Mouse (Mus musculus) cortical plate, adult 2 months (tissue): ENCODE measurements around the gene Ung. TPM values are rescaled to one million over a fixed set of nuclear protein-coding genes. Genes with fewer than 3 reads are reported as not detected.

Experiments used
- H3K27ac ChIP-seq: fragments of 200-500 bp; 2 replicates; pipeline ENCODE4 v1.5.1; 2012; ENCODE audit warnings: low read length, control low read depth, inconsistent platforms; ENCODE audit not compliant: insufficient read depth
- H3K4me1 ChIP-seq: fragments of 200-500 bp; 2 replicates; pipeline ENCODE4 v1.6.1; 2011; ENCODE audit warnings: low read length; ENCODE audit not compliant: control insufficient read depth, insufficient read depth
- H3K4me3 ChIP-seq: fragments of 200-500 bp; 2 replicates; pipeline ENCODE4 v1.5.1; 2011; ENCODE audit warnings: mild to moderate bottlenecking, low read length, control low read depth; ENCODE audit not compliant: insufficient read depth
- CTCF ChIP-seq: fragments of 200-500 bp; IDR thresholded peaks from 2 replicates; pipeline ENCODE4 v1.5.1; 2011; ENCODE audit warnings: mild to moderate bottlenecking, control low read depth, low read length; ENCODE audit not compliant: insufficient read depth; ENCODE audit errors: extremely low read depth
- POLR2A ChIP-seq: fragments of 200-500 bp; IDR thresholded peaks from 2 replicates; pipeline ENCODE4 v1.6.1; 2011; ENCODE audit warnings: mild to moderate bottlenecking, low read length, control low read depth; ENCODE audit not compliant: insufficient read depth; ENCODE audit errors: extremely low read depth
- polyA plus RNA-seq: library from polyadenylated mRNA; depleted of rRNA; stranded (reverse); fragments of >200 nt; gene quantifications from 2 replicates; pipeline ENCODE4 v1.2.3, GENCODE M21; 2012

The Ung gene
- polyA plus RNA-seq, 1 experiment = 3.9 TPM

GRCm38 (mm10) chr5:114106391-114106935, 23.7 kb upstream of the Ung start:
- no peak for TF ChIP-seq CTCF
- TF ChIP-seq POLR2A = no peak
- Histone ChIP-seq H3K4me1 (peaks cover 3% of the 10 kb centered on the region; the same call in 1 of the 2 replicates), H3K4me3 (no peak overlapping the region), H3K27ac (no peak overlapping the region)

GRCm38 (mm10) chr5:114113334-114113733, 16.9 kb upstream of the Ung start:
- Histone ChIP-seq H3K27ac (no peak overlapping the region), H3K4me3 (no peak overlapping the region), H3K4me1 (no peaks in the 10 kb centered on the region)
- TF ChIP-seq CTCF (no peak), POLR2A (no peak)

GRCm38 (mm10) chr5:114115030-114115429, 15.2 kb upstream of the Ung start:
- H3K4me3 ChIP-seq = no peak overlapping the region
- H3K27ac ChIP-seq = no peak overlapping the region
- no peaks in the 10 kb centered on the region for H3K4me1 ChIP-seq
- no peak for TF ChIP-seq CTCF
- TF ChIP-seq POLR2A = no peak

GRCm38 (mm10) chr5:114116586-114116985, 13.6 kb upstream of the Ung start:
- Histone ChIP-seq H3K4me1 (no peaks in the 10 kb centered on the region), H3K27ac (no peak overlapping the region), H3K4me3 (no peak overlapping the region)
- no peak for TF ChIP-seq POLR2A
- no peak for TF ChIP-seq CTCF

- Histone ChIP-seq H3K4me1 (no peaks in the 10 kb centered on the region), H3K27ac (no peak overlapping the region)
- no peak for TF ChIP-seq CTCF
- TF ChIP-seq POLR2A = no peak
These were observed 10.4 kb upstream of the Ung start for GRCm38 (mm10) chr5:114119806-114120205.

GRCm38 (mm10) chr5:114126008-114126407, 4.2 kb upstream of the Ung start:
- Histone ChIP-seq H3K4me3 (no peak overlapping the region), H3K4me1 (no peaks in the 10 kb centered on the region), H3K27ac (no peak overlapping the region)
- TF ChIP-seq CTCF = no peak

More at GRCm38 (mm10) chr5:114119806-114120205, 10.4 kb upstream of the Ung start:
- no peak overlapping the region for H3K4me3 ChIP-seq

GRCm38 (mm10) chr5:114126499-114127244, 3.5 kb upstream of the Ung start:
- H3K4me3 ChIP-seq = peak overlapping the region; percentile 61; the same call in 1 of the 2 replicates

GRCm38 (mm10) chr5:114127374-114128349, 2.5 kb upstream of the Ung start, which contains the start of gene Alkbh2:
Gene Alkbh2, minus strand, starts transcription at chr5:114128218.
- Histone ChIP-seq H3K4me3 (peak within 1 kb of the TSS; percentile 61), H3K4me1 (no peaks in the 10 kb centered on the region), H3K27ac (peak within 1 kb of the TSS; percentile 24)
- TF ChIP-seq CTCF = peak; percentile 77
- peak; percentile 55; the same call in 1 of the 2 replicates for TF ChIP-seq POLR2A

More at GRCm38 (mm10) chr5:114126499-114127244, 3.5 kb upstream of the Ung start:
- no peak for TF ChIP-seq POLR2A
- no peak for TF ChIP-seq CTCF
- Histone ChIP-seq H3K4me1 (no peaks in the 10 kb centered on the region), H3K27ac (no peak overlapping the region)

GRCm38 (mm10) chr5:114129550-114130210, 506 bp upstream of the Ung start:
- no peak overlapping the region for H3K27ac ChIP-seq
- TF ChIP-seq CTCF = no peak
- H3K4me3 ChIP-seq = no peak overlapping the region; the same call in 1 of the 2 replicates
- no peaks in the 10 kb centered on the region for H3K4me1 ChIP-seq
